Mouse (Mus musculus) A20 (cell line): ENCODE measurements around the gene Ptprn2.

Experiments used
- DNase-seq: peaks from one replicate; pipeline ENCODE4 v3.0.0-alpha.2; 2011; ENCODE audit warnings: low read depth, low spot score

Gene Ptprn2

GRCm38 (mm10) chr12:117053223-117053850, 567.8 kb downstream of the Ptprn2 start:
- no peak for DNase-seq

- no peak for DNase-seq
Observed at GRCm38 (mm10) chr12:117053851-117054769, 568.6 kb downstream of the Ptprn2 start.

GRCm38 (mm10) chr12:117054925-117055570, 569.5 kb downstream of the Ptprn2 start:
- DNase-seq, result no peak

DNA sequence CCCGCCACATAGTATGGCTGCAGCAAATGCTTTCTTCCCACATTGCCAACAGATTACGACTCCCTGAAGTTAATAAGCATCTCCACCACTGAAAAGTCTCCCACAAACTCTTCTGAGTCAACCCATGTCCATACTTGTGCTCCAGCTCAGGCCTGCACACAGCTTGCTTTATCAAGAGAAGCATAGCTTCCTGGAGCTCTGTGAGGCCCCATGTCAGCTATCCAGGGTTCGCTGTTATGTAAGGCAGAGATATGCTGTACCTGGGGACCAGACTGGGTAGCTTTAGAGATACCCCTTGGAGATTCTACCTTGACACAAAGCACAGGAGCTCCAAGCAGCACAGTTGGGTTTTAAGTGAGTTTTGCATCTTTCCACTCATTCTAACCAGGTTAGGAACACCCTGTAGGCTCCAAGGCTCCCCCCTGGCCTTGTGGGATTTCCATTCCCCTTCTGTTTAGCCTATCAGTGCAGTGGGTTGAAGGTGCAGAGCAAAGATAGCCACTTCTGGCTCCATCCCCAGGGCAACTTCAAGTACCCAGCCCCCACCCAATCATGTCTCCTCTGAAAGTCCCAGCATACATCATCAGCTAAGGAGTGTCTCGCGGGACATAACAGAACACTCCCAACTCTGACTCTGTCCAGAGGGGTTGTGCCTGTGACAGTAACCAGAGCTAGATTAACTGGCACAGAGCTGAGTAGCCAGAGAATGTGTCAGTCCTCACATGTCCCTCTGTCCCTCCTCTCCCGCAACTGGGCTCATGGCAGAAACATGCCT, 572.9 kb downstream of the Ptprn2 start:
- DNase-seq, result no peak

GRCm38 (mm10) chr12:117058975-117059374, 573.5 kb downstream of the Ptprn2 start:
- no peak for DNase-seq

DNA sequence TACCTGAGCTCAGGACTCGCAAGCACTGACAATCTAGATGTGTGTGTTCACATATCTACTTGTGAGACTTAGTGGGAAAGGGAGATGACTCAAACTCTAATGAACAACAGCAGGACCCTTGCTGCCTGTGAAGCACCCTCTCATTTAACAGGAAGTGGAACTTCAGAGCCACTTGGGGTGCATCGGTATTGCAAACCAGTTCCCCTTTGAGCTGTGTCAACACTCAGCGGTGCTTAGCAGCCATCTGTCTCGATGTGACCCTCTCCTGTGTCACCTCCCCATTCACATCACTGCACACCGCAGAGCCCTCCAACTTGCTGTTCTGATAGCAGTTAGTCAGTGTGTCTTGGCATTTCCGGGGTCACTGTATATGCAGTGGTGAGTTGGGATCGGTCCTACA, 592.1 kb downstream of the Ptprn2 start:
- peak; percentile 87 for DNase-seq

- no peak for DNase-seq
Observed at GRCm38 (mm10) chr12:117078945-117079344, 593.4 kb downstream of the Ptprn2 start.

- DNase-seq, result no peak
Observed at GRCm38 (mm10) chr12:117079724-117080123, 594.2 kb downstream of the Ptprn2 start.

- DNase-seq, result no peak
Observed at GRCm38 (mm10) chr12:117083856-117084701, 598.6 kb downstream of the Ptprn2 start.

- DNase-seq, result no peak
Observed at GRCm38 (mm10) chr12:117084702-117085409, 599.3 kb downstream of the Ptprn2 start.

GRCm38 (mm10) chr12:117085661-117086335, 600.3 kb downstream of the Ptprn2 start:
- no peak for DNase-seq

GRCm38 (mm10) chr12:117092345-117093107, 607.0 kb downstream of the Ptprn2 start:
- no peak for DNase-seq

DNA sequence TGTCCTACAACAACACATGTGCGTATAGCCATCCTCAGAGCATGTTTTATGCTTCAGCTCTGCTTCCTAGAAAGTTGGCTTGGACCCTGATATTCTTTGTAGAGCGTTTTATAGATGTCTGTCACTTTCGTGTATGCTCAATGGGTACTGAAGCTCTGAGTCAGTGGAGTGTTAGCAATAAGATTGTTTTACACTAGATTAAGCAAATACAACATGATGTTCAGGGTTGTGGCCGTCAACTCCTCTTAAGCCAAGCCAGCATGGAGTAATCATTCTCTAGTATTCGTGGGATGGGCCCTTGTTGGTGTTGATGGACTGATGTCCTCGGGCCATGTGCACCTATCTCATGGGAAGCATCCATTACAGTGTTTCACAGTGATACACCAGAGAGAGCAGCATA, 610.4 kb downstream of the Ptprn2 start:
- DNase-seq, result no peak

GRCm38 (mm10) chr12:117098295-117098694, 612.8 kb downstream of the Ptprn2 start:
- no peak for DNase-seq

DNA sequence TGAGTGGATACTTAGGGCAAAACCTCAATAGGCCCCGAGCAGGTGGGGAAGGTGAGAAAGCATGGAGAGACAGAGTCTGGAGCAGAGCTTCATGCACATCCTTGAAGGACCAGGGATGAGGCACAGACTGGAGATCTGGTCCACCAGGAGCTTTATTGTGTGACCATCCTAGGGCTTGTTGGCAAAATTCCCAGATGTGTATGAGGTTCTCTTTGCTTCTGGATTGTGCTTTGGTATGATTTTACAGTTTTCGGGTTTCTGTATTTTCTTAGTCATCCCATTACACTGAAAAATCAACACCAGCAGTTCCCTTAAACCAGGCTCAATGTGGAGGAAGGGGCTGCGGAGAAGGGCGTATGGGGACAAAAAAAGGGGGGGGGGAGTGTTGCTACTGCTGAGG, 621.2 kb downstream of the Ptprn2 start:
- DNase-seq, result no peak

DNA sequence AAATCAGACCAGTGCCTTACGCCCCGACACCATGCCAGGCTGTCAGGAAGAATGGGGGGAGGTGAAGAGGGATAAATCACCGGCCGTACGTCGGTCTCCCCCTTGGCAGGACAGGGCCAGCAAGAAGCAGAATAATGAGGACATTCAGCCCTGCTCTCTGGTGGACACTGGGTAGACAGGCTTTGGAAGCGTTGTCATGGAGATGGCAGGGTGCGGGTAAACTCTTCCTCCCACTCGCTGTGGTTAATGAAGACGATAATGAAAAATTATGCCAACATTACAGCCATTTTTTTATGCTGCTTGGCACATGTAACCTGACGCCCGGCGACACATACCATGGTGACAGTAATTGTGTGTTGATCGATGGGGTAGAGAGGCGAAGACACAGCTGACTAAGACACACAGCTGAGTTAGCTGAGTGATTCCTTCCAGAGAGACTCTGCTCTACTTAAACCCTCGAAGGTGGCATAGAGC, 621.7 kb downstream of the Ptprn2 start:
- DNase-seq, result no peak

DNA sequence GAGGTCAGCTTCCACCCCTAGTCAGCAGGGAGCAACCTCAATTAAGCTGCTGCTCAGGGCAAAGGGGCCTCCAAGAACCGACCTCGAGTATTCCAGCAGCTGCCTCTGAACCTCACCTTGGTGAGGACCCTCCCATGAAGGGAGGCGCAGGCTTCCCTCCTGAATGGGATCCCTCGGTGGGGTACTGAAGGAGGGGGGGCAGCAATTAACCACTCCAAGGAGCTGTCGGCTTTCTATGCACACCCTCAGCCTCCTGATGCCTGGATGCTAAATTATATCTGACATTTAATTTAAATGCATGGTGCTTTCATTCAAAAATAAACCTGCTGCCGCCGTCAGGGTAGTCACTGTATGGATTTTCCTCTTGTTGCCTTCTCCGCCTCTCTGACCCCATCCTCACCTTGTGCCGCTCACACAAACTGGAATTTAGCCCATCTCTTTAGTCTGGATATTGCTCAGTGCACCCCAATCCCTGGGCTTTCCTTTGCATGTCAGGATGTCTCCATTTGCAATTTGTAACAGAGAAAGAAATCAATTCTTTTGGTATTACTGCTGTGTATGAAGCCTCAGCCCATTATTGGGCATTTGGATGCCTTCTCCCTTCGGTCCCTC, 629.8 kb downstream of the Ptprn2 start:
- no peak for DNase-seq

DNA sequence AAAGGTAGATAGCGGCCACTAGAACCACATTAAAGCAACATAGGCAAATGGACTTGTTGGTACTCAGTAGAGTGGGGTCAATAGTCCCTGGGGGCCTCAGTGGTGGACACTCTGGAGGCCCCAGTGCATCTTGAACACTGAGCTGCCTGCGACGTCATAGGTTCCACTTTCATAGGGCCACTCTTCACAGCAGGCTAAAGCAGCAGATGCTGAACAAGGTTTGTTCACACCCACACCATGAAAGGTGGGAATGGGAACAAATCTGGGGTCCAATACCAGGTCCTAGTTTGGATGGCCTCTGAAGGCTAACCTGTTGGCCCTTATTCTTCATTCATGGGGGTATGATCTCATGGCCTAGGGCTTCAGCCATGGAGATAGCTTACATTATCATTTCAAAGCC, 641.6 kb downstream of the Ptprn2 start:
- DNase-seq, result no peak
